Mouse (Mus musculus) neural tube, postnatal 0 days (tissue): ENCODE results near the gene Dapp1. TPM values are rescaled to one million over a fixed set of nuclear protein-coding genes. Genes with fewer than 3 reads are reported as not detected.

Experiments
- polyA plus RNA-seq: library from polyadenylated mRNA; unstranded; fragments of >200 nt; fragmentation: Nextera tagmentation; extraction: Ambion mirVana; gene quantifications from 2 replicates; pipeline ENCODE4 v1.2.1, GENCODE M21; 2015

The Dapp1 gene
- 3.9 and 4.1 TPM in 2 replicates for polyA plus RNA-seq

DNA sequence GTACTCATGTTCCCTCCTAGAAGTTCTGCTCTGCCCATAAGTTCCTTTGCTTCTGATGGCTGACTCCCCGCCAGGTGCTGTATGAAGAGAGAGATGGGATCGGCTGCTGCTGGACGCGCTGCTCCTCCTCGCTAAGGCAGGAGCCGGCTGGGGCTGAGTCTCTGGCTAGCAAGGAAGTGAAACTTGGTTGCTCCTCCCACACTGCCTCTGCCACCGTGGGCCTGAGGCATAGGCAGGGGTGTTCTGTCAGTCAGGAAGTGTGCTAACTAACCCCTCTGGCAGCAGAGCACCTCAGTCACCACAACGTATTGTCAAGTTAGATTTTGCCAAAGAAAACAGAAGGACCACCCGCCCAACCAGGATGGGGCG, at the start of gene Dapp1:
TSS of gene Dapp1 (minus strand) at position 164 of the 369 bp plus-strand sequence.

DNA sequence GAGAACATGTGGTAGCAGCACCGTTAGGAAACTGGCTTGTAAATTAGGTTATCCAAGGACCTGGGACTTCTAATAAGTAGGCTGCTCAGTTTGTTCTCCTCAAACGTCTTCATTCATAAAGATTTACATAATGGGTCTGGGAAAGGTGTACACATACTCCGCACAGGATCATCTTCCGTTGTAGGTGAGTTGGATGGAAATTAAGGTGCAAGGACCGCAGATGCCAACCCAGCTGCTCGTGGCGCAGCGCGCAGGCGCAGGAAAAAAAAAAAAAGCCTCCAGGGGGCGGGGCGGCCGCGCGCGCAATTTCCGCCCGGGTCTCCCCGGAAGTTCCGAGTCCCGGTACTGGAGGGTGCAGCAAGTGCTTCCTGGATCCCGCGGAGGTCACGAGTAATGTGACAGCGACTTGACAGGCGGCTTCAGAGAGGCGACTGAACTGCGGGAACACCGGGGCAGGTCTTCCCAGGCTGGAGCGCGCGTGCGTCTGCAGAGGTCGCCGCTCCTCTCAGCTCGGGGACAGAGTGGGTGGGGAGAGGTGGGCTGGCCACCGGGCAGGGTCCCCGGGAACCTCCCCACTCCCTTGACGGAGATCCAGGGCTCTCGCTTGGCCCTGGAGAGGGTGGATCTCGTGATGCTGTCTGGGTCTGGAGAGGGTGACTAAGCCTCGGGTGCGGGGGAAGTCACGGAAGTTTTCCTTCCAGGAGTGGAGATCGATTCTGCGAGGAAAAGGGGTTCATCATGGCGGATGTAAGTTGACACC, 63.0 kb downstream of the Dapp1 start, which contains the start of gene Lamtor3:
TSS of gene Lamtor3 (plus strand) at position 335 of the 760 bp plus-strand sequence.

Other genes with a start within 250 kb of the Dapp1 start
- 611 and 688 TPM in 2 replicates for gene H2afz, start 117.1 kb downstream of the Dapp1 start, polyA plus RNA-seq
- gene Dnajb14, start 113.9 kb downstream of the Dapp1 start, polyA plus RNA-seq: 21.7 and 22.1 TPM in 2 replicates
- gene Lamtor3, start 63.0 kb downstream of the Dapp1 start, polyA plus RNA-seq: 135 and 141 TPM in 2 replicates
- 0.05 and 0.24 TPM in 2 replicates for gene 1110002E22Rik, start 83.5 kb upstream of the Dapp1 start, polyA plus RNA-seq
- 0.14 and 0.22 TPM in 2 replicates for gene Gm5105, start 85.8 kb upstream of the Dapp1 start, polyA plus RNA-seq
- gene Trmt10a, start 161.9 kb upstream of the Dapp1 start, polyA plus RNA-seq: 9.3 and 9.8 TPM in 2 replicates
- 7.3 and 7.8 TPM in 2 replicates for gene Mttp, start 163.4 kb upstream of the Dapp1 start, polyA plus RNA-seq
- gene 4930579F01Rik, start 212.3 kb upstream of the Dapp1 start, polyA plus RNA-seq: not detected in 2 replicates
- gene Adh7, start 236.2 kb upstream of the Dapp1 start, polyA plus RNA-seq: 0.63 and 0.76 TPM in 2 replicates